Mouse (Mus musculus): ENCODE measurements at regions not wholly inside any gene's neighbourhood (a gene's known extent, or its start where the extent isn't known, plus 50 kb on each side); places are given as distances from the start of the nearest gene placed in this dataset.

- no peak for TF ChIP-seq POLR2A (IDR thresholded peaks at IDR 0.05; ENCODE audit: extremely low read depth, insufficient read depth, low read length)
- no peak for TF ChIP-seq CTCF (IDR thresholded peaks at IDR 0.05; ENCODE audit: low read depth, low read length)
Measured at GRCm38 (mm10) chr7:77855077-77855476, 882.7 kb downstream of the Ntrk3 start.

Measured in liver, adult 2 months (tissue).